Mouse (Mus musculus) liver, adult (tissue): ENCODE results near the gene Lctl.

Experiments
- GATA4 ChIP-seq: IDR thresholded peaks from 2 replicates; pipeline ENCODE4 v1.6.1; 2014; ENCODE audit warnings: mild to moderate bottlenecking, low read length; ENCODE audit not compliant: insufficient replicate concordance

The Lctl gene

GRCm38 (mm10) chr9:64173666-64174220 lies 56.8 kb downstream of the Lctl start:
- no peak for TF ChIP-seq GATA4

- no peak for TF ChIP-seq GATA4
Measured at GRCm38 (mm10) chr9:64174341-64174740, 57.4 kb downstream of the Lctl start.

GRCm38 (mm10) chr9:64174766-64175165 lies 57.8 kb downstream of the Lctl start:
- TF ChIP-seq GATA4, result no peak

GRCm38 (mm10) chr9:64175378-64175777 lies 58.4 kb downstream of the Lctl start:
- no peak for TF ChIP-seq GATA4

- TF ChIP-seq GATA4, result no peak
Measured at GRCm38 (mm10) chr9:64178610-64178973, 61.6 kb downstream of the Lctl start.

GRCm38 (mm10) chr9:64178974-64179646 lies 62.2 kb downstream of the Lctl start, which contains the start of gene Snapc5:
TSS of gene Snapc5 (plus strand) at chr9:64179274.
- peak; percentile 57; the same call in 1 of the 2 replicates for TF ChIP-seq GATA4

- TF ChIP-seq GATA4, result no peak
Measured at GRCm38 (mm10) chr9:64184166-64184840, 67.4 kb downstream of the Lctl start.
